Mouse (Mus musculus): ENCODE measurements around the gene Poldip2. TPM values are rescaled to one million over a fixed set of nuclear protein-coding genes. Genes with fewer than 3 reads are reported as not detected.

Poldip2 gene
- total RNA-seq (2023): 35.9 to 39.9 TPM (median 37.7 TPM) in 4 replicates

DNA sequence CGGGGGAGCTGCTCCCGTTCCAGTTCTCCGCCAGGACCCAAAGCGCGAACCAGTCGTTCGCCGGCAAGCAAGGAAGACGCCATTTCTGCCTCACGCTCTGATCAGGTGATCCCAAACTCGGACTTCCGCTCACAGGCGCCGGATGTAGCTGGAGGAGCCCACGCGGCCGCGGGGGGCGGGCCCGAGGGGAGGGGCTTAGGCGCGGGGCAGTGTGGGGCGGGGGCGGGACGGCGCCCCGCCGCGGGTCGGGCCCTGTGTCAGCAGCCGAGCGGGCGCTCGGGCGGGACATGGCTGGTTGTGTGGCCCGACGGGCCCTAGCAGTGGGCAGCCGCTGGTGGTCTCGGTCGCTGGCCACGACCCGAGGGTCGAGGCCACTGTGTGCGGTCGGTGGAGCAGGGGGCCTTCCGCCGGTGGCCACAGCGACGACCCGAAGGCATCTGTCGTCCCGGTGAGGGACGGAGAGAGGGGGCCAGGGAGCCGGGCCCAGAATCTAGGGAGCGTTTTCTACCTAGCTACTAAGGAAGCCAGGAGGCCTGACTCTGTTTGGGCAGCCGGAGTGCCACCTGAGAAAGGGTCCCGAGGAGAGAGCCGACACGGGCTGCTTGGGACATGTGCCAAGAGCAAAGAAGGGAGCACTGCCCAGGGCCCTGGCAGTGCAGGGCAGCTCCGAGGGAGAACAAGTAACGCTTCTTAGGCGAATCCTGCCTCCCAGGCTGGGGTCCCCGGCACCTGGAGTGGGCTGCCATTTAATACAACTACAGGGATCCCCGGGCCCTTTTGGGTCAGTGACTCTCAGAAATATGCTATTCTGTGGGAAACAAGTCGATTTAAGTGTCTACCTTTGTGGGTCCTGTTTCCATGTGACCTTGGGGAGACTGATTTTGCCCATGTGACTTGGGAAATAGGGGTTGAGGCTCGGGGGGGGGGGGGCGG lies at the start of gene Poldip2, which contains the start of gene Tmem199:
Gene Poldip2 (plus strand): TSS at position 169 of the 933 bp plus-strand sequence.
Gene Tmem199 (minus strand): TSS at position 148 of the 933 bp plus-strand sequence.

DNA sequence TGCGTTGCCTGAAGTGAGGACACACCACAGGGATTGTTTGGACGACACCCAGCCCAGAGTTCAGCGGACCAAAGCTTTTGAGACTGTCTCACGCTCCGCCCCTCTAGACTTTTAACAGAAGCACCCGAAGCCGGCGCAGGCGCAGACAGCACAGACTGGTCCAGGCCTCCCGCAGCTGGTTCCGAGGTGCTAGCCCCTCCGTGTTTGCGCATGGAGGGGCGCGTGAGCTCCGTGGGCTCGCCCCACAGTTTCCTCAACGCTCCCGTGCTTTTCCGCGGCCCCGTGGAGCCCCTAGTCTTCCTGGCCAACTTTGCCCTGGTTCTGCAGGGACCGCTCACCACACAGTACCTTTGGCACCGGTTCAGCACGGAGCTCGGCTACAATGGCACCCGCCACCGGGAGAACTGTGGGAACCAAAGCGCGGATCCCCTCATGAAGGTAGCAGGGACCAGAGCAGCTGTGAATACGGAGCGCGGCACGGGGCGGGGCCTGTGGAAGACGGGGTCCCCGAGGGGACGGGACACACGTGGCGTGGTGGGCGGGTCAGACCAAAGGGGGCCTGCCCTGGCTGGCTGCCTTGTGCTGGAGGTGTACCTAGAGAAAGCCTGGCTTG lies 46.3 kb upstream of the Poldip2 start, which contains the start of gene Slc46a1:
Gene Slc46a1 (plus strand): TSS at position 130 of the 613 bp plus-strand sequence.

DNA sequence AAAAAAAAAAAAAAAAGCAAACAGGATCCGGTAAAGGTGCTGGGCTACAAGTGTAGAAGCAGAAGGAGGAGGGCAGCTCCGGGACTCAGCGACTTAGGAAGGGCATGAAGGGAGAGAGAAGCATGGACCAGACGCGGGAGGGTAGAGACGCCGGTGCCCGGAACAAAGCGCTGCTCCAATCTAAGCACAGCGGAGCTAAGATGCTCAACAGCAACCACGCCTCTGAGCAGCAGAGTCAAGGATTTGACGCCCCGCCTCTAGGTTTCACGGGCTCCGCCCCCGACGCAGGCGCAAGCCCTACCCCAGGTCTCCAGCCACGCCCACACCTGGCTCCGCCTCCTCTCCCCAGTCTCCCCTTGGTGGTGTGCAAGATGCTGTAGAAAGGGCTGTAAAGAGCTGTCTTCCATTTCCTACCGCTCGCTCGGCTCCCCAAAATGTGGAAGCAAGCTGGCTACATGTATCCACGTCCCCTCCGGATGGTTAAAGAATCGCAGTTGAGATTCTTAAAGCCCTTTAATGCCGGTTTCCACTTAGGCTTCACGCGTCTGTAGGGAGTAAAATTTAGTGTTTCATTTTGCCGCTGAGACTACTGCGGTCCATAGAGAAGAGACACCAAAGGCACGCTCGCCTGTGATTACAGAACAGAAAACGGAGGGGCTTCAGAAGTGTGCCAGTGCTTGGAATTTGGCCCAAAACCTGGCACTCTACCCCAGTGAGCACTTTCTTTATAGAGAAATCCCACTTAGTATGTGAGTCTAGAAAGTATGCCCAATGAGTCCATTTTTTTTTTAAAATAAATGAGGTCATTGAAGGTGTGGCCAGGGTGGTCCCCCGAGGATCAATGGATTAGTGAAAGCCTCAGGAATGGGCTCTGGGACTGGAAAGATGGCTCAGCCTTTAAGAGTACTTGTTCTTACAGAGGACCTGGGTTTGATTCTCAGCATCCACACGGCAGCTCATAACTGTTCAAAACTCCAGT lies 14.2 kb upstream of the Poldip2 start, which contains the start of gene Sarm1:
Gene Sarm1 (minus strand): TSS at position 211 of the 979 bp plus-strand sequence.

DNA sequence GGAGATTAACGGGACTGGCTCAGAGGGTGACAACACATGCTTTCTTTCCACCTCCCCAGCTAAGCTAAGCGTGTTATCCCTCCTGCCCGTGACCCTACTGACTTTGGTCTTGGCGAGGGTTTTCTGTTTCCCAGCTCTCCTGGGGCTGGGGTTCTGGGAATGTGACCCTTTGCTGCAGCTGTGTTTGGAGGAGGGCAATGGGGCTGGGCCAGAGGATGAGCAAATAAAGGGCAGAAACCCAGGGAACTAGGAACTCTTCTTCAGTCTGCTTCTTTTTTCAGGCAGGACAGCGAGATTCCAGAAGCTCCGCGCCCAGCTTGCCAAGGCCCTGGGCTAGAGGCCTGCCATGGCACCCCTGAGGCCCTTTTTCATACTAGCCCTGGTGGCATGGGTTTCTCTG lies 13.0 kb upstream of the Poldip2 start, which contains the start of gene Vtn:
Gene Vtn (plus strand): TSS at position 88 of the 400 bp plus-strand sequence.

GRCm38 (mm10) chr11:78502909-78503650 lies 8.9 kb upstream of the Poldip2 start, which contains the start of gene Sebox:
Gene Sebox, plus strand, starts transcription at chr11:78503447.

GRCm38 (mm10) chr11:78536080-78536689 lies 24.2 kb downstream of the Poldip2 start, which contains the start of the genes Tnfaip1 and Ift20:
Gene Tnfaip1, minus strand, starts transcription at chr11:78536332.
Gene Ift20, plus strand, starts transcription at chr11:78536361.

DNA sequence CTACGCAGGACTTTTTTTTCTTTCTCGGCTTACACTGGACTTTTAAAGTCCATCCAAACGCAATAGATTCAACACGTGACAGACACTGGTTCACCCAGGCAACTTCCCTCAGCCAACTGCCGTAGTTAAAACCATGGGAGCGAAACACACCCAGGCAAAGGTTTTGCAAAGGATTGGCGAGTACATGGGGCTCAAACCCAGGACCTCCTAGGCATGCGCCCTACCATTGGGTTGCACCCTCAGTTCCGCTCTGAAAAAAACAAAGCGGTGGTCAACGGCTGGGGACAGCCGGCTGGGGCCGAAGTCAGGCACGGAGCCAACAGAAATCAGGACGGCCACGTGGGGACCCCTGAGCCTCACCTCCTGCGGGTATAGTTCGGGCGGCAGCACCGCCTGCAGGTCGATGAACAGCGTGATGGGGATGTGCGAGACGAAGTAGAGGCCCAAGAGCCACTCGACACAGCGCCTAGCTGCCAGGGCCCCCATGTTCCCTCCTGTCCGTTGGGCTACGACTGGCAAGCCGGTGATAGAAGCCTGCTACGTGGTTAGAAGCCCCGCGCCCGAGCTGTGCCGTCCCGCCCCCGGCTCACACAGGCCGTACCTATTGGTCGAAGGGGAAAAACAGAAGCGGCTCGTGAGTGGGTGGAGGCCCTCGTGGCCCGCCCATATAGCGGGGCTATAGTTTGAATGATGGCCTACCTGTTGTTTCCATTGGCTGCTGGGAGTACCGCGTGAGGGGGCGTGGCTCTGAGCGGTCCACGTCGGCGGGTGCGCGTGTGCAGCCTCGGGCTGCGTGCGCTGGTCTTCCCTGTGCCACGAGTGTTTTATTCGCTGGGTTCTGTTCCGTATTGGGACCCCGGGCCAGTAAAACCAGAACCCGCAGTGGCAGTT lies 38.4 kb downstream of the Poldip2 start, which contains the start of gene Tmem97:
Gene Tmem97 (minus strand): TSS at position 610 of the 891 bp plus-strand sequence.

Other genes with a start within 250 kb of the Poldip2 start
- gene BC030499, start 221.4 kb upstream of the Poldip2 start, total RNA-seq (2023): 1.2 to 3.9 TPM (median 2.8 TPM) in 4 replicates
- 2.2 to 7.1 TPM (median 5.1 TPM) in 4 replicates for gene Spag5, start 210.7 kb upstream of the Poldip2 start, total RNA-seq (2023)
- gene Aldoc, start 189.2 kb upstream of the Poldip2 start, total RNA-seq (2023): 29.4 to 37.0 TPM (median 32.5 TPM) in 4 replicates
- gene Pigs, start 183.8 kb upstream of the Poldip2 start, total RNA-seq (2023): 53.5 to 55.3 TPM (median 54.2 TPM) in 4 replicates
- gene Unc119, start 168.7 kb upstream of the Poldip2 start, total RNA-seq (2023): 50.8 to 68.8 TPM (median 61.6 TPM) in 4 replicates
- gene Foxn1, start 125.6 kb upstream of the Poldip2 start, total RNA-seq (2023): not detected in 4 replicates
- not detected in 4 replicates for gene Slc13a2, start 90.0 kb upstream of the Poldip2 start, total RNA-seq (2023)
- 0.48 to 1.8 TPM (median 0.79 TPM) in 4 replicates for gene Slc46a1, start 46.5 kb upstream of the Poldip2 start, total RNA-seq (2023)
- gene Sarm1, start 14.4 kb upstream of the Poldip2 start, total RNA-seq (2023): 1.8 to 3.0 TPM (median 1.8 TPM) in 4 replicates
- gene Vtn, start 13.1 kb upstream of the Poldip2 start, total RNA-seq (2023): not detected in 4 replicates
- not detected in 4 replicates for gene Sebox, start 8.7 kb upstream of the Poldip2 start, total RNA-seq (2023)
- 32.6 to 37.1 TPM (median 35.7 TPM) in 4 replicates for gene Tmem199, start within 50 bp of the Poldip2 start, total RNA-seq (2023)
- 15.5 to 17.8 TPM (median 16.7 TPM) in 4 replicates for gene Tnfaip1, start 24.1 kb downstream of the Poldip2 start, total RNA-seq (2023)
- 21.9 to 36.4 TPM (median 30.8 TPM) in 4 replicates for gene Ift20, start 24.2 kb downstream of the Poldip2 start, total RNA-seq (2023)
- 3.9 to 7.7 TPM (median 4.4 TPM) in 4 replicates for gene Tmem97, start 38.6 kb downstream of the Poldip2 start, total RNA-seq (2023)
- gene Nlk, start 185.2 kb downstream of the Poldip2 start, total RNA-seq (2023): 22.3 to 23.6 TPM (median 22.9 TPM) in 4 replicates
- gene Ccnq, start 239.5 kb downstream of the Poldip2 start, total RNA-seq (2023): 9.2 to 14.3 TPM (median 12.4 TPM) in 4 replicates